Mouse (Mus musculus): Measurements from ENCODE around the gene Cyp1a2. TPM values are rescaled to one million over a fixed set of nuclear protein-coding genes. Genes with fewer than 3 reads are reported as not detected.

Gene Cyp1a2
- polyA plus RNA-seq, 1 experiment, result 9.3 TPM

- no peak overlapping the region for H3K27ac ChIP-seq (ENCODE audit: control insufficient read depth, insufficient read depth, low read depth, low read length, poor library complexity)
- H3K4me1 ChIP-seq (ENCODE audit: control insufficient read depth, insufficient read depth, low read length), result peaks cover 4% of the 10 kb centered on the region
- 85% methylated on average over 19 of the region's 19 CpGs for WGBS
- TF ChIP-seq CTCF (IDR thresholded peaks at IDR 0.05; ENCODE audit: control insufficient read depth, insufficient read depth, low read length), result no peak
- no peak for TF ChIP-seq POLR2A (IDR thresholded peaks at IDR 0.05; ENCODE audit: borderline replicate concordance, control insufficient read depth, low read depth, low read length)
- H3K4me3 ChIP-seq (replicated peaks; ENCODE audit: control insufficient read depth, low read depth, low read length), result no peak overlapping the region
These were observed 26.7 kb downstream of the Cyp1a2 start for GRCm38 (mm10) chr9:57656631-57657350.

GRCm38 (mm10) chr9:57655749-57656148, 27.8 kb downstream of the Cyp1a2 start:
- no peak overlapping the region for H3K27ac ChIP-seq (ENCODE audit: control insufficient read depth, insufficient read depth, low read depth, low read length, poor library complexity)
- 5% methylated on average over 11 of the region's 11 CpGs for WGBS
- H3K4me3 ChIP-seq (replicated peaks; ENCODE audit: control insufficient read depth, low read depth, low read length), result no peak overlapping the region
- H3K4me1 ChIP-seq (ENCODE audit: control insufficient read depth, insufficient read depth, low read length), result peaks cover 11% of the 10 kb centered on the region
- TF ChIP-seq POLR2A (IDR thresholded peaks at IDR 0.05; ENCODE audit: borderline replicate concordance, control insufficient read depth, low read depth, low read length) (no peak), CTCF (IDR thresholded peaks at IDR 0.05; ENCODE audit: control insufficient read depth, insufficient read depth, low read length) (peak; percentile 95)

- TF ChIP-seq CTCF (IDR thresholded peaks at IDR 0.05; ENCODE audit: control insufficient read depth, insufficient read depth, low read length) (no peak), POLR2A (IDR thresholded peaks at IDR 0.05; ENCODE audit: borderline replicate concordance, control insufficient read depth, low read depth, low read length) (no peak)
- 74% methylated on average over 1 of the region's 1 CpGs for WGBS
- Histone ChIP-seq H3K4me3 (replicated peaks; ENCODE audit: control insufficient read depth, low read depth, low read length) (no peak overlapping the region), H3K27ac (ENCODE audit: control insufficient read depth, insufficient read depth, low read depth, low read length, poor library complexity) (no peak overlapping the region), H3K4me1 (ENCODE audit: control insufficient read depth, insufficient read depth, low read length) (peaks cover 11% of the 10 kb centered on the region)
These were observed 28.5 kb downstream of the Cyp1a2 start for GRCm38 (mm10) chr9:57654966-57655365.

- peaks cover 11% of the 10 kb centered on the region for H3K4me1 ChIP-seq (ENCODE audit: control insufficient read depth, insufficient read depth, low read length)
- TF ChIP-seq POLR2A (IDR thresholded peaks at IDR 0.05; ENCODE audit: borderline replicate concordance, control insufficient read depth, low read depth, low read length), result no peak
- TF ChIP-seq CTCF (IDR thresholded peaks at IDR 0.05; ENCODE audit: control insufficient read depth, insufficient read depth, low read length), result no peak
- 76% methylated on average over 5 of the region's 5 CpGs for WGBS
- H3K27ac ChIP-seq (ENCODE audit: control insufficient read depth, insufficient read depth, low read depth, low read length, poor library complexity), result peak within 1 kb of the TSS; percentile 56
- no peak within 1 kb of the TSS for H3K4me3 ChIP-seq (replicated peaks; ENCODE audit: control insufficient read depth, low read depth, low read length)
These were observed 30.2 kb downstream of the Cyp1a2 start, which contains the start of gene Csk for GRCm38 (mm10) chr9:57653283-57653682. Gene Csk (minus strand): TSS chr9:57653631.

GRCm38 (mm10) chr9:57652855-57653254, 30.6 kb downstream of the Cyp1a2 start:
- H3K4me3 ChIP-seq (replicated peaks; ENCODE audit: control insufficient read depth, low read depth, low read length), result no peak overlapping the region
- 59% methylated on average over 3 of the region's 3 CpGs for WGBS
- H3K27ac ChIP-seq (ENCODE audit: control insufficient read depth, insufficient read depth, low read depth, low read length, poor library complexity), result peak overlapping the region; percentile 56
- peaks cover 11% of the 10 kb centered on the region for H3K4me1 ChIP-seq (ENCODE audit: control insufficient read depth, insufficient read depth, low read length)
- TF ChIP-seq POLR2A (IDR thresholded peaks at IDR 0.05; ENCODE audit: borderline replicate concordance, control insufficient read depth, low read depth, low read length) (no peak), CTCF (IDR thresholded peaks at IDR 0.05; ENCODE audit: control insufficient read depth, insufficient read depth, low read length) (no peak)

- TF ChIP-seq CTCF (IDR thresholded peaks at IDR 0.05; ENCODE audit: control insufficient read depth, insufficient read depth, low read length) (no peak), POLR2A (IDR thresholded peaks at IDR 0.05; ENCODE audit: borderline replicate concordance, control insufficient read depth, low read depth, low read length) (no peak)
- H3K4me3 ChIP-seq (replicated peaks; ENCODE audit: control insufficient read depth, low read depth, low read length), result no peak overlapping the region
- peaks cover 13% of the 10 kb centered on the region for H3K4me1 ChIP-seq (ENCODE audit: control insufficient read depth, insufficient read depth, low read length)
- 44% methylated on average over 9 of the region's 9 CpGs for WGBS
- peak overlapping the region; percentile 93; the same call in 1 of the 2 replicates for H3K27ac ChIP-seq (ENCODE audit: control insufficient read depth, insufficient read depth, low read depth, low read length, poor library complexity)
These were observed 31.2 kb downstream of the Cyp1a2 start for GRCm38 (mm10) chr9:57652351-57652750.

- peak overlapping the region; percentile 93 for H3K27ac ChIP-seq (ENCODE audit: control insufficient read depth, insufficient read depth, low read depth, low read length, poor library complexity)
- H3K4me1 ChIP-seq (ENCODE audit: control insufficient read depth, insufficient read depth, low read length), result peaks cover 13% of the 10 kb centered on the region
- WGBS, result 6% methylated on average over 6 of the region's 6 CpGs
- TF ChIP-seq CTCF (IDR thresholded peaks at IDR 0.05; ENCODE audit: control insufficient read depth, insufficient read depth, low read length) (no peak), POLR2A (IDR thresholded peaks at IDR 0.05; ENCODE audit: borderline replicate concordance, control insufficient read depth, low read depth, low read length) (peak; percentile 48; the same call in 1 of the 2 replicates)
- H3K4me3 ChIP-seq (replicated peaks; ENCODE audit: control insufficient read depth, low read depth, low read length), result peak overlapping the region; percentile 13
These were observed 32.7 kb downstream of the Cyp1a2 start for GRCm38 (mm10) chr9:57650786-57651311.

GRCm38 (mm10) chr9:57650130-57650785, 33.2 kb downstream of the Cyp1a2 start:
- 72% methylated on average over 6 of the region's 6 CpGs for WGBS

More at GRCm38 (mm10) chr9:57650130-57650785, 33.2 kb downstream of the Cyp1a2 start:
- Histone ChIP-seq H3K4me3 (replicated peaks; ENCODE audit: control insufficient read depth, low read depth, low read length) (no peak overlapping the region), H3K4me1 (ENCODE audit: control insufficient read depth, insufficient read depth, low read length) (peaks cover 13% of the 10 kb centered on the region), H3K27ac (ENCODE audit: control insufficient read depth, insufficient read depth, low read depth, low read length, poor library complexity) (peak overlapping the region; percentile 93)
- TF ChIP-seq POLR2A (IDR thresholded peaks at IDR 0.05; ENCODE audit: borderline replicate concordance, control insufficient read depth, low read depth, low read length) (no peak), CTCF (IDR thresholded peaks at IDR 0.05; ENCODE audit: control insufficient read depth, insufficient read depth, low read length) (no peak)

Measured in bone marrow, adult 2 months (tissue).